Mouse (Mus musculus) G1E (cell line): ENCODE results near the gene Ddx31. TPM values are rescaled to one million over a fixed set of nuclear protein-coding genes. Genes with fewer than 3 reads are reported as not detected.

Experiments used
- ATAC-seq: 2 replicates; pipeline ENCODE4 v1.8.0; 2016; ENCODE audit warnings: mild to moderate bottlenecking; ENCODE audit not compliant: insufficient number of reproducible peaks, poor library complexity, low FRiP score, severe bottlenecking; ENCODE audit errors: extremely low read depth
- DNase-seq: peaks from one replicate; pipeline ENCODE4 v3.0.0; 2012; ENCODE audit warnings: low spot score
- H3K27me3 ChIP-seq: 2 replicates; pipeline ENCODE4 v1.6.1; 2012; ENCODE audit warnings: mild to moderate bottlenecking, low read length, inconsistent platforms; ENCODE audit not compliant: insufficient read depth
- H3K36me3 ChIP-seq: replicated peaks from 2 replicates; pipeline ENCODE3; 2012; ENCODE audit warnings: mild to moderate bottlenecking, inconsistent platforms
- H3K4me1 ChIP-seq: 2 replicates; pipeline ENCODE4 v1.6.1; 2012; ENCODE audit warnings: low read depth, low read length, inconsistent platforms, mixed read lengths; ENCODE audit not compliant: insufficient read depth
- H3K4me3 ChIP-seq: 2 replicates; pipeline ENCODE4 v1.5.1; 2012; ENCODE audit warnings: low read depth, mild to moderate bottlenecking, inconsistent platforms, low read length, moderate library complexity, mixed read lengths
- H3K9me3 ChIP-seq: replicated peaks from 2 replicates; pipeline ENCODE4 v1.6.1; 2012; ENCODE audit warnings: inconsistent platforms
- CTCF ChIP-seq: IDR thresholded peaks from 2 replicates; pipeline ENCODE4 v1.5.1; 2012; ENCODE audit warnings: low read depth, low read length, inconsistent platforms, mixed read lengths
- GATA1 ChIP-seq: IDR thresholded peaks from 2 replicates; pipeline ENCODE4 v1.6.1; 2012; ENCODE audit warnings: borderline replicate concordance, low read length, inconsistent platforms, mixed read lengths
- GATA2 ChIP-seq: IDR thresholded peaks from 2 replicates; pipeline ENCODE4 v1.6.1; 2012; ENCODE audit warnings: low read depth, low read length, inconsistent platforms, borderline replicate concordance
- POLR2AphosphoS5 ChIP-seq: IDR thresholded peaks from 2 replicates; pipeline ENCODE4 v1.6.1; 2012; ENCODE audit warnings: low read depth, low read length, inconsistent platforms; ENCODE audit not compliant: insufficient replicate concordance
- TAL1 ChIP-seq: conservative IDR thresholded peaks from 2 replicates; pipeline ENCODE4 v1.6.1; 2012; ENCODE audit warnings: low read depth, low read length, inconsistent platforms, mixed read lengths
- polyA plus RNA-seq: library from polyadenylated mRNA; stranded (reverse); fragments of >175 nt; gene quantifications from 2 replicates; pipeline ENCODE4 v1.2.3, GENCODE M21; 2012
- total RNA-seq, 2 experiments: library from RNA; stranded (forward) in 1 of 2; stranded (reverse) in 1 of 2; fragments of 200-1000 nt in 1 of 2; fragments of >200 nt in 1 of 2; fragmentation: Nextera tagmentation in 1 of 2; gene quantifications; 2 replicates each; pipeline ENCODE4 v1.2.3; 2014 to 2017

The Ddx31 gene
- total and polyA plus RNA-seq, 3 experiments = 5.2 to 13.0 (median 8.4) TPM

GRCm38 (mm10) chr2:28859303-28859702, 19.1 kb downstream of the Ddx31 start:
- Histone ChIP-seq H3K4me1 (peaks cover 55% of the 10 kb centered on the region), H3K36me3 (peaks cover 91% of the 10 kb centered on the region), H3K27me3 (no peaks in the 10 kb centered on the region), H3K4me3 (no peak overlapping the region; the same call in 1 of the 2 replicates), H3K9me3 (no peaks in the 10 kb centered on the region)
- no peak for TF ChIP-seq CTCF
- TF ChIP-seq POLR2AphosphoS5 = no peak
- no peak for TF ChIP-seq GATA1
- TF ChIP-seq TAL1 = peak; percentile 29; the same call in 1 of the 2 replicates
- TF ChIP-seq GATA2 = no peak
- peak; percentile 57 for ATAC-seq
- DNase-seq = peak; percentile 20

GRCm38 (mm10) chr2:28860678-28861423, 20.6 kb downstream of the Ddx31 start:
- ATAC-seq (no peak), DNase-seq (no peak)
- H3K4me1 ChIP-seq = peaks cover 47% of the 10 kb centered on the region
- no peaks in the 10 kb centered on the region for H3K9me3 ChIP-seq
- H3K27me3 ChIP-seq = no peaks in the 10 kb centered on the region
- H3K4me3 ChIP-seq = no peak overlapping the region
- TF ChIP-seq POLR2AphosphoS5 (no peak), CTCF (no peak), GATA2 (no peak), GATA1 (no peak), TAL1 (no peak)
- H3K36me3 ChIP-seq = peaks cover 93% of the 10 kb centered on the region

- H3K4me3 ChIP-seq = no peak overlapping the region
- H3K36me3 ChIP-seq = peaks cover 95% of the 10 kb centered on the region
- ATAC-seq (no peak), DNase-seq (no peak)
- H3K9me3 ChIP-seq = no peaks in the 10 kb centered on the region
- H3K4me1 ChIP-seq = peaks cover 25% of the 10 kb centered on the region
- H3K27me3 ChIP-seq = no peaks in the 10 kb centered on the region
- TF ChIP-seq GATA1 = no peak
- TF ChIP-seq GATA2 = no peak
- TF ChIP-seq POLR2AphosphoS5 = no peak
- TF ChIP-seq CTCF = no peak
- TF ChIP-seq TAL1 = no peak
Observed at GRCm38 (mm10) chr2:28863857-28864256, 23.7 kb downstream of the Ddx31 start.

- H3K36me3 ChIP-seq = peaks cover 94% of the 10 kb centered on the region
- ATAC-seq = no peak
Observed at GRCm38 (mm10) chr2:28867495-28867894, 27.3 kb downstream of the Ddx31 start.

GRCm38 (mm10) chr2:28875554-28875953, 35.3 kb downstream of the Ddx31 start:
- no peak for DNase-seq
- no peaks in the 10 kb centered on the region for H3K4me1 ChIP-seq
- no peak for TF ChIP-seq GATA2
- no peak for TF ChIP-seq POLR2AphosphoS5
- no peak for TF ChIP-seq GATA1
- no peak for TF ChIP-seq TAL1
- TF ChIP-seq CTCF = no peak
- H3K36me3 ChIP-seq = peaks cover 93% of the 10 kb centered on the region
- no peak for ATAC-seq
- no peaks in the 10 kb centered on the region for H3K27me3 ChIP-seq
- H3K4me3 ChIP-seq = no peak overlapping the region
- H3K9me3 ChIP-seq = no peaks in the 10 kb centered on the region

More at GRCm38 (mm10) chr2:28867495-28867894, 27.3 kb downstream of the Ddx31 start:
- H3K4me1 ChIP-seq = no peaks in the 10 kb centered on the region
- H3K9me3 ChIP-seq = no peaks in the 10 kb centered on the region
- no peaks in the 10 kb centered on the region for H3K27me3 ChIP-seq
- TF ChIP-seq CTCF (no peak), POLR2AphosphoS5 (no peak)
- no peak for DNase-seq
- H3K4me3 ChIP-seq = no peak overlapping the region

GRCm38 (mm10) chr2:28881275-28881674, 41.1 kb downstream of the Ddx31 start:
- Histone ChIP-seq H3K27me3 (no peaks in the 10 kb centered on the region), H3K4me1 (no peaks in the 10 kb centered on the region), H3K36me3 (peaks cover 92% of the 10 kb centered on the region), H3K4me3 (no peak overlapping the region), H3K9me3 (no peaks in the 10 kb centered on the region)
- DNase-seq (no peak), ATAC-seq (no peak)
- no peak for TF ChIP-seq GATA2
- no peak for TF ChIP-seq TAL1
- TF ChIP-seq CTCF = no peak
- TF ChIP-seq POLR2AphosphoS5 = no peak
- TF ChIP-seq GATA1 = no peak
